Comparison of ENCODE assay signal across 16 mouse cellular contexts in genomic region chr5:98019396-98019795, GRCm38 (mm10). TPM values are rescaled to one million over a fixed set of nuclear protein-coding genes. Genes with fewer than 3 reads are reported as not detected.
DNase-seq lines count a peak whose midpoint lies in the region; ATAC-seq lines count a peak whose summit lies in the region.
"Had no signal": no experiment of that assay in that cellular context is flagged by ENCODE, and none has a peak within 500 bp of the region (broad histone marks: within the 10 kb centered on the region; RNA-seq: fewer than 3 reads in every experiment).

No protein-coding gene starts in this region.

- no peak overlapping the region for H3K27ac ChIP-seq in intestine, embryonic 15.5 days
- H3K27ac ChIP-seq: embryonic facial prominence, embryonic 12.5 days; forebrain, embryonic 15.5 days; heart, embryonic 13.5 days; hindbrain, embryonic 15.5 days had no signal

- no peak overlapping the region for H3K9ac ChIP-seq in intestine, embryonic 15.5 days
- H3K9ac ChIP-seq: embryonic facial prominence, embryonic 12.5 days; forebrain, embryonic 15.5 days; heart, embryonic 13.5 days; hindbrain, embryonic 15.5 days had no signal

- no peak overlapping the region for H3K4me3 ChIP-seq in intestine, embryonic 15.5 days (replicated peaks)
- H3K4me3 ChIP-seq: embryonic facial prominence, embryonic 12.5 days; forebrain, embryonic 15.5 days; heart, embryonic 13.5 days; hindbrain, embryonic 15.5 days had no signal

- peak; percentile 70 for ATAC-seq in intestine, embryonic 15.5 days
- ATAC-seq: forebrain, embryonic 15.5 days had no signal

- H3K4me2 ChIP-seq in intestine, embryonic 15.5 days (replicated peaks) = no peak overlapping the region
- H3K4me2 ChIP-seq: embryonic facial prominence, embryonic 12.5 days; forebrain, embryonic 15.5 days; heart, embryonic 13.5 days; hindbrain, embryonic 15.5 days had no signal

- 39% methylated on average over 1 of the region's 1 CpGs for WGBS in intestine, embryonic 15.5 days

- 0 out of 2 replicates have a peak, but pooled peaks cover 3% of the 10 kb centered on the region for H3K4me1 ChIP-seq in intestine, embryonic 15.5 days (replicated peaks)
- H3K4me1 ChIP-seq: embryonic facial prominence, embryonic 12.5 days; forebrain, embryonic 15.5 days had no signal

- no peaks in the 10 kb centered on the region for H3K9me3 ChIP-seq in intestine, embryonic 15.5 days
- H3K9me3 ChIP-seq: embryonic facial prominence, embryonic 12.5 days; forebrain, embryonic 15.5 days; heart, embryonic 13.5 days; hindbrain, embryonic 15.5 days had no signal

- no peaks in the 10 kb centered on the region for H3K27me3 ChIP-seq in intestine, embryonic 15.5 days (replicated peaks)
- H3K27me3 ChIP-seq in splenic B cell, adult 2 months (ENCODE audit: control insufficient read depth, insufficient read depth, low read length, poor library complexity, severe bottlenecking) = no peaks in the 10 kb centered on the region
- H3K27me3 ChIP-seq: embryonic facial prominence, embryonic 12.5 days; forebrain, embryonic 15.5 days; heart, embryonic 13.5 days; hindbrain, embryonic 15.5 days had no signal

- peak; percentile 37 for DNase-seq in A20 (ENCODE audit: low read depth, low spot score)
- DNase-seq in B cell, adult 2 months = peak; percentile 49 to 57
- DNase-seq in splenic B cell, adult 2 months (ENCODE audit: low read depth, low spot score) = peak; percentile 57
- DNase-seq in cerebellum, postnatal 10 days = no peak
- no peak for DNase-seq in kidney, postnatal 25 days
- DNase-seq: adrenal gland, adult 8-10 months; adrenal gland, postnatal 36 days; cerebellum, adult 2 months; cerebellum, postnatal 25 days; gastrocnemius, postnatal 36 days; heart, postnatal 36 days had no signal

- H3K36me3 ChIP-seq in intestine, embryonic 15.5 days = no peaks in the 10 kb centered on the region; the same call in 1 of the 2 replicates
- H3K36me3 ChIP-seq in splenic B cell, adult 2 months (ENCODE audit: control insufficient read depth, insufficient read depth, low read length, poor library complexity, severe bottlenecking) = no peaks in the 10 kb centered on the region
- H3K36me3 ChIP-seq: forebrain, embryonic 15.5 days; hindbrain, embryonic 15.5 days had no signal

RNA-seq across cellular contexts. Expression of gene Antxr2, which starts 11.4 kb away (rescaled TPM):
- polyA plus RNA-seq in intestine, embryonic 15.5 days (2015; fragmentation: Nextera tagmentation; extraction: Ambion mirVana) = 19.1 and 21.7 TPM in 2 replicates

Comparison
In these comparisons a context has a peak if more than half of its experiments do, and no peak if none do; other contexts are left out.
1. DNase-seq: peak in A20 (single experiment), B cell, adult 2 months (2 of 2) and splenic B cell, adult 2 months (single experiment); none in cerebellum, postnatal 10 days (0 of 2) and kidney, postnatal 25 days (0 of 2).